Mouse (Mus musculus) heart, adult 2 months (tissue): ENCODE data around the gene Ina.

ENCODE experiments used
- CTCF ChIP-seq: fragments of 200-600 bp; IDR thresholded peaks from 2 replicates; pipeline ENCODE4 v1.8.1; 2022; ENCODE audit warnings: antibody characterized with exemption, mild to moderate bottlenecking, moderate library complexity
- EP300 ChIP-seq: fragments of 200-500 bp; IDR thresholded peaks from 2 replicates; pipeline ENCODE4 v1.6.1; 2011; ENCODE audit warnings: low read depth, low read length, control low read depth; ENCODE audit not compliant: insufficient read depth
- POLR2A ChIP-seq: fragments of 200-500 bp; IDR thresholded peaks from 2 replicates; pipeline ENCODE4 v1.6.1; 2011; ENCODE audit warnings: mild to moderate bottlenecking, low read depth, low read length, control low read depth; ENCODE audit not compliant: insufficient read depth

- TF ChIP-seq POLR2A (no peak), EP300 (no peak), CTCF (no peak)
Observed at GRCm38 (mm10) chr19:47013340-47014158, 949 bp upstream of the Ina start.
